Comparison of ENCODE assay signal across 20 mouse cellular contexts in genomic region chrX:93299771-93300170, GRCm38 (mm10). TPM values are rescaled to one million over a fixed set of nuclear protein-coding genes. Genes with fewer than 3 reads are reported as not detected.
DNase-seq lines count a peak whose midpoint lies in the region; ATAC-seq and TF ChIP-seq lines count a peak whose summit lies in the region.
"Had no signal": no experiment of that assay in that cellular context is flagged by ENCODE, and none has a peak within 500 bp of the region (broad histone marks: within the 10 kb centered on the region; RNA-seq: fewer than 3 reads in every experiment).

No protein-coding gene starts in this region.

- H3K27me3 ChIP-seq in heart, embryonic 10.5 days (ENCODE audit: insufficient read depth, poor library complexity, severe bottlenecking), result peaks cover 90% of the 10 kb centered on the region
- H3K27me3 ChIP-seq in heart, adult 2 months (ENCODE audit: control insufficient read depth, insufficient read depth, low read length), result peaks cover 13% of the 10 kb centered on the region
- peaks cover 60% of the 10 kb centered on the region for H3K27me3 ChIP-seq in intestine, postnatal 0 days (replicated peaks; ENCODE audit: control insufficient read depth, insufficient read depth, low read length)
- H3K27me3 ChIP-seq in intestine, embryonic 15.5 days (replicated peaks), result peaks cover 57% of the 10 kb centered on the region

- intact Hi-C loops in heart, adult 2 months (cut with DNase I), result no loop called here

- no peaks in the 10 kb centered on the region for H3K9me3 ChIP-seq in heart, embryonic 10.5 days
- no peaks in the 10 kb centered on the region for H3K9me3 ChIP-seq in intestine, postnatal 0 days (ENCODE audit: control insufficient read depth)
- H3K9me3 ChIP-seq in intestine, embryonic 15.5 days, result no peaks in the 10 kb centered on the region
- H3K9me3 ChIP-seq: hindbrain, embryonic 12.5 days; kidney, embryonic 15.5 days; liver, embryonic 12.5 days; lung, embryonic 15.5 days; neural tube, embryonic 13.5 days had no signal

- no peak for TF ChIP-seq CTCF in heart, adult 2 months (IDR thresholded peaks at IDR 0.05)
- no peak for TF ChIP-seq CTCF in intestine, postnatal 0 days (IDR thresholded peaks at IDR 0.05; ENCODE audit: low read depth)

- WGBS in heart, embryonic 10.5 days, result 18% methylated on average over 6 of the region's 6 CpGs
- 49% methylated on average over 6 of the region's 6 CpGs for WGBS in heart, adult 2 months
- 24% methylated on average over 6 of the region's 6 CpGs for WGBS in intestine, postnatal 0 days
- 23% methylated on average over 6 of the region's 6 CpGs for WGBS in intestine, embryonic 15.5 days

- peaks cover 4% of the 10 kb centered on the region; the same call in 1 of the 2 replicates for H3K4me1 ChIP-seq in heart, embryonic 10.5 days
- H3K4me1 ChIP-seq in heart, adult 2 months (ENCODE audit: control insufficient read depth, insufficient read depth, low read length), result no peaks in the 10 kb centered on the region
- H3K4me1 ChIP-seq in intestine, postnatal 0 days (replicated peaks; ENCODE audit: control insufficient read depth, insufficient read depth, low read length), result no peaks in the 10 kb centered on the region
- no peaks in the 10 kb centered on the region for H3K4me1 ChIP-seq in intestine, embryonic 15.5 days (replicated peaks)
- H3K4me1 ChIP-seq: liver, embryonic 12.5 days had no signal

- H3K36me3 ChIP-seq in heart, embryonic 10.5 days, result no peaks in the 10 kb centered on the region
- H3K36me3 ChIP-seq in heart, adult 2 months (ENCODE audit: control insufficient read depth, insufficient read depth, low read length), result no peaks in the 10 kb centered on the region
- H3K36me3 ChIP-seq in intestine, postnatal 0 days (ENCODE audit: control insufficient read depth, insufficient read depth), result no peaks in the 10 kb centered on the region
- no peaks in the 10 kb centered on the region for H3K36me3 ChIP-seq in intestine, embryonic 15.5 days
- H3K36me3 ChIP-seq: hindbrain, embryonic 12.5 days; kidney, embryonic 15.5 days; liver, embryonic 12.5 days; lung, embryonic 15.5 days; neural tube, embryonic 13.5 days had no signal

- ATAC-seq in intestine, postnatal 0 days, result no peak
- ATAC-seq in intestine, embryonic 15.5 days, result no peak
- ATAC-seq in cerebellum, adult (ENCODE audit: insufficient number of reproducible peaks, low FRiP score, low TSS enrichment), result no peak
- ATAC-seq: liver, embryonic 12.5 days had no signal

- 0 out of 2 replicates have a peak overlapping the region, but pooled peaks have one; percentile 60 for H3K4me2 ChIP-seq in intestine, postnatal 0 days (replicated peaks; ENCODE audit: low read depth)
- no peak overlapping the region for H3K4me2 ChIP-seq in intestine, embryonic 15.5 days (replicated peaks)

- no peak overlapping the region for H3K27ac ChIP-seq in heart, embryonic 10.5 days
- H3K27ac ChIP-seq in heart, adult 2 months, result no peak overlapping the region
- no peak overlapping the region for H3K27ac ChIP-seq in intestine, postnatal 0 days (ENCODE audit: low read depth, low read length)
- H3K27ac ChIP-seq in intestine, embryonic 15.5 days, result no peak overlapping the region
- H3K27ac ChIP-seq: hindbrain, embryonic 12.5 days; kidney, embryonic 15.5 days; liver, embryonic 12.5 days; lung, embryonic 15.5 days; macrophage; neural tube, embryonic 13.5 days had no signal

- DNase-seq in heart, embryonic 10.5 days (ENCODE audit: low spot score), result no peak
- DNase-seq in heart, adult 2 months, result no peak
- DNase-seq in retina, embryonic 14.5 days (ENCODE audit: low spot score), result peak; percentile 2
- no peak for DNase-seq in retina, postnatal 1 day
- DNase-seq: cerebellum, postnatal 25 days; gastrocnemius, postnatal 25 days; right cerebral cortex, postnatal 4 days; thymus, postnatal 36 days had no signal

- no peak overlapping the region for H3K9ac ChIP-seq in heart, adult 2 months (ENCODE audit: low read depth, low read length)
- no peak overlapping the region for H3K9ac ChIP-seq in intestine, postnatal 0 days (ENCODE audit: low read depth, low read length)
- H3K9ac ChIP-seq in intestine, embryonic 15.5 days, result no peak overlapping the region
- H3K9ac ChIP-seq: hindbrain, embryonic 12.5 days; kidney, embryonic 15.5 days; liver, embryonic 12.5 days; lung, embryonic 15.5 days; neural tube, embryonic 13.5 days had no signal

- no peak for TF ChIP-seq EP300 in heart, adult 2 months (IDR thresholded peaks at IDR 0.05; ENCODE audit: insufficient read depth, low read depth, low read length)

- no peak for TF ChIP-seq POLR2A in heart, adult 2 months (IDR thresholded peaks at IDR 0.05; ENCODE audit: insufficient read depth, low read depth, low read length)

- H3K79me2 ChIP-seq in heart, adult 2 months (replicated peaks; ENCODE audit: control insufficient read depth, insufficient read depth, low read length), result no peaks in the 10 kb centered on the region

- peak overlapping the region; percentile 51; the same call in 1 of the 2 replicates for H3K4me3 ChIP-seq in heart, embryonic 10.5 days
- H3K4me3 ChIP-seq in heart, adult 2 months, result no peak overlapping the region
- peak overlapping the region; percentile 31; the same call in 1 of the 2 replicates for H3K4me3 ChIP-seq in intestine, postnatal 0 days (ENCODE audit: low read depth, low read length)
- H3K4me3 ChIP-seq in intestine, embryonic 15.5 days (replicated peaks), result no peak overlapping the region
- H3K4me3 ChIP-seq: erythroblast, embryonic 14.5 days; neural tube, embryonic 13.5 days had no signal

RNA-seq across cellular contexts. Expression of gene Arx, which starts 13.5 kb away (rescaled TPM):
- polyA plus RNA-seq in heart, embryonic 10.5 days (2016; fragmentation: Nextera tagmentation; extraction: Ambion mirVana), result 0.29 TPM in 1 of 2 replicates, not detected in the other
- not detected for total RNA-seq in heart, adult 2 months (2021)
- not detected in 2 replicates for polyA plus RNA-seq in heart, adult 2 months (2012; rRNA removed)
- 0.14 and 0.42 TPM in 2 replicates for polyA plus RNA-seq in intestine, postnatal 0 days (2015; fragmentation: Nextera tagmentation; extraction: Ambion mirVana)
- 0.53 and 0.63 TPM in 2 replicates for polyA plus RNA-seq in intestine, embryonic 15.5 days (2015; fragmentation: Nextera tagmentation; extraction: Ambion mirVana)
- total RNA-seq: CH12.LX; monocyte, adult 5-6 weeks had no signal
- polyA plus RNA-seq: erythroblast, embryonic 14.5 days; lung, embryonic 15.5 days; macrophage had no signal

Comparison
In these comparisons a context has a peak if more than half of its experiments do, and no peak if none do; other contexts are left out.
1. H3K4me3 ChIP-seq: peak in heart, embryonic 10.5 days (single experiment) and intestine, postnatal 0 days (single experiment); none in heart, adult 2 months (single experiment) and intestine, embryonic 15.5 days (single experiment).